Mouse (Mus musculus) CH12.LX (cell line): ENCODE results near the gene Sgsm2. TPM values are rescaled to one million over a fixed set of nuclear protein-coding genes. Genes with fewer than 3 reads are reported as not detected.

Experiments
- DNase-seq: peaks from one replicate; pipeline ENCODE4 v3.0.0-alpha.2; 2013; ENCODE audit errors: extremely low read depth
- H3K27ac ChIP-seq: 2 replicates; pipeline ENCODE4 v1.5.1; 2012; ENCODE audit warnings: low read depth, mild to moderate bottlenecking, control low read depth, moderate library complexity; ENCODE audit not compliant: insufficient read depth
- H3K27me3 ChIP-seq: replicated peaks from 2 replicates; pipeline ENCODE3; 2012; ENCODE audit warnings: inconsistent platforms
- H3K36me3 ChIP-seq, 2 experiments: replicated peaks in 1 of 2; 2 replicates each; pipeline versions ENCODE3 to v1.6.1; 2012; ENCODE audit warnings: inconsistent platforms in 1 of 2, low read length in 1 of 2, mild to moderate bottlenecking in 1 of 2, mixed read lengths in 1 of 2, moderate library complexity in 1 of 2; ENCODE audit not compliant: control insufficient read depth in 1 of 2, insufficient read depth in 1 of 2
- H3K4me1 ChIP-seq, 2 experiments: 2 replicates each; pipeline ENCODE4 v1.6.1; 2012; ENCODE audit warnings: inconsistent platforms in 1 of 2, moderate library complexity in 1 of 2; ENCODE audit not compliant: insufficient read depth in 2 of 2, control insufficient read depth in 1 of 2
- H3K4me2 ChIP-seq: 2 replicates; pipeline ENCODE4 v1.6.1; 2012; ENCODE audit warnings: low read depth, mild to moderate bottlenecking, control low read depth; ENCODE audit not compliant: poor library complexity, insufficient read depth, severe bottlenecking
- H3K4me3 ChIP-seq, 3 experiments: fragments of 150-350 bp in 1 of 3; sonication (generic) in 1 of 3; replicated peaks in 1 of 3; 2 replicates each; pipeline versions ENCODE3 to v1.5.1; 2011 to 2012; ENCODE audit warnings: low read depth in 2 of 3, low read length in 2 of 3, mild to moderate bottlenecking in 2 of 3, moderate library complexity in 2 of 3, control low read depth in 1 of 3, improper control_type of control experiment in 1 of 3, inconsistent platforms in 1 of 3, mixed read lengths in 1 of 3; ENCODE audit not compliant: poor library complexity in 1 of 3
- H3K79me2 ChIP-seq: replicated peaks from 2 replicates; pipeline ENCODE4 v1.6.1; 2012; ENCODE audit warnings: mild to moderate bottlenecking, moderate library complexity; ENCODE audit not compliant: control insufficient read depth, poor library complexity, insufficient read depth, severe bottlenecking; ENCODE audit errors: extremely low read depth
- H3K9ac ChIP-seq: 2 replicates; pipeline ENCODE4 v1.6.1; 2012; ENCODE audit warnings: low read depth, mild to moderate bottlenecking, control low read depth, moderate library complexity; ENCODE audit not compliant: insufficient read depth
- H3K9me3 ChIP-seq: replicated peaks from 2 replicates; pipeline ENCODE3; 2012; ENCODE audit warnings: low read length, inconsistent platforms, mixed read lengths
- CHD1 ChIP-seq: IDR thresholded peaks from 2 replicates; pipeline ENCODE4 v1.6.1; 2012; ENCODE audit warnings: low read depth, low read length, improper control_type of control experiment, inconsistent platforms
- CHD2 ChIP-seq: IDR thresholded peaks from 2 replicates; pipeline ENCODE4 v1.6.1; 2011; ENCODE audit warnings: low read length, improper control_type of control experiment
- CTCF ChIP-seq, 2 experiments: IDR thresholded peaks in 1 of 2; conservative IDR thresholded peaks in 1 of 2; 2 replicates each; pipeline ENCODE4 v1.5.1; 2011 to 2012; ENCODE audit warnings: low read depth in 2 of 2, low read length in 2 of 2, improper control_type of control experiment in 1 of 2, inconsistent platforms in 1 of 2, mild to moderate bottlenecking in 1 of 2, moderate library complexity in 1 of 2
- EP300 ChIP-seq: IDR thresholded peaks from 2 replicates; pipeline ENCODE4 v1.6.1; 2011; ENCODE audit warnings: low read length, improper control_type of control experiment
- ETS1 ChIP-seq: conservative IDR thresholded peaks from 2 replicates; pipeline ENCODE4 v1.6.1; 2012; ENCODE audit warnings: low read depth, mild to moderate bottlenecking, inconsistent platforms, low read length, improper control_type of control experiment, moderate library complexity
- GABPA ChIP-seq: IDR thresholded peaks from 2 replicates; pipeline ENCODE4 v1.6.1; 2012; ENCODE audit warnings: low read depth, low read length, improper control_type of control experiment, inconsistent platforms; ENCODE audit not compliant: insufficient replicate concordance
- IRF4 ChIP-seq: IDR thresholded peaks from 2 replicates; pipeline ENCODE4 v1.6.1; 2014; ENCODE audit warnings: low read depth, mild to moderate bottlenecking, inconsistent platforms, low read length, improper control_type of control experiment
- JUN ChIP-seq: IDR thresholded peaks from 2 replicates; pipeline ENCODE4 v1.6.1; 2011; ENCODE audit warnings: low read depth, mild to moderate bottlenecking, low read length, improper control_type of control experiment, moderate library complexity; ENCODE audit not compliant: insufficient read depth
- JUND ChIP-seq: conservative IDR thresholded peaks from 2 replicates; pipeline ENCODE4 v1.6.1; 2011; ENCODE audit warnings: low read depth, low read length, improper control_type of control experiment
- MAX ChIP-seq: IDR thresholded peaks from 2 replicates; pipeline ENCODE4 v1.6.1; 2011; ENCODE audit warnings: low read length, improper control_type of control experiment
- MEF2A ChIP-seq: IDR thresholded peaks from 2 replicates; pipeline ENCODE4 v1.6.1; 2014; ENCODE audit warnings: low read depth, mild to moderate bottlenecking, inconsistent platforms, low read length, improper control_type of control experiment, borderline replicate concordance
- MXI1 ChIP-seq: IDR thresholded peaks from 2 replicates; pipeline ENCODE4 v1.6.1; 2011; ENCODE audit warnings: mild to moderate bottlenecking, low read depth, low read length, improper control_type of control experiment
- MYC ChIP-seq: IDR thresholded peaks from 2 replicates; pipeline ENCODE4 v1.6.1; 2011; ENCODE audit warnings: low read depth, mild to moderate bottlenecking, improper control_type of control experiment, low read length
- NELFE ChIP-seq: IDR thresholded peaks from 2 replicates; pipeline ENCODE4 v1.6.1; 2011; ENCODE audit warnings: low read depth, low read length, improper control_type of control experiment
- NRF1 ChIP-seq: IDR thresholded peaks from 2 replicates; pipeline ENCODE4 v1.6.1; 2014; ENCODE audit warnings: low read depth, mild to moderate bottlenecking, inconsistent platforms, low read length, improper control_type of control experiment, moderate library complexity
- PAX5 ChIP-seq: IDR thresholded peaks from 2 replicates; pipeline ENCODE4 v1.6.1; 2012; ENCODE audit warnings: low read length, inconsistent platforms, mixed read lengths
- POLR2AphosphoS2 ChIP-seq: IDR thresholded peaks from 2 replicates; pipeline ENCODE4 v1.6.1; 2011; ENCODE audit warnings: low read depth, low read length, improper control_type of control experiment
- TBP ChIP-seq: conservative IDR thresholded peaks from 2 replicates; pipeline ENCODE4 v1.6.1; 2011; ENCODE audit warnings: low read depth, low read length, improper control_type of control experiment
- TCF12 ChIP-seq: IDR thresholded peaks from 2 replicates; pipeline ENCODE4 v1.6.1; 2014; ENCODE audit warnings: low read depth, mild to moderate bottlenecking, inconsistent platforms, low read length, improper control_type of control experiment
- ZKSCAN1 ChIP-seq: IDR thresholded peaks from 2 replicates; pipeline ENCODE4 v1.6.1; 2012; ENCODE audit warnings: low read depth, inconsistent platforms, low read length, improper control_type of control experiment, borderline replicate concordance
- dilution Hi-C: fragments of 300-500 bp; cut with MboI; formaldehyde crosslinking; loops from 2 replicates; pipeline ENCODE4 v1.14.3; 2020; ENCODE audit warnings: low sequenced_read_pairs; ENCODE audit not compliant: extremely low pct_unique_long_range_greater_than_20kb, extremely low pct_ligation_motif_present
- in situ Hi-C: fragments of 300-500 bp; cut with MboI; formaldehyde crosslinking; loops from 3 replicates; pipeline ENCODE4 v1.14.3; 2019; ENCODE audit warnings: low sequenced_read_pairs, low pct_ligation_motif_present, low pct_unique_long_range_greater_than_20kb, mixed read lengths
- polyA plus RNA-seq: library from polyadenylated mRNA; unstranded; fragments of >175 nt; gene quantifications from 2 replicates; pipeline ENCODE4 v1.2.1, GENCODE M21; 2012; ENCODE audit warnings: low read depth; ENCODE audit not compliant: insufficient read length
- total RNA-seq, 2 experiments: library from RNA; depleted of rRNA; stranded (reverse); fragments of 300-350 nt in 1 of 2; fragments of >200 nt in 1 of 2; gene quantifications; 2 replicates each; pipeline ENCODE4 v1.2.3; 2012 to 2014

Gene Sgsm2
- total and polyA plus RNA-seq, 3 experiments, result 0.75 to 3.8 (median 3.1) TPM

- TF ChIP-seq MXI1 (no peak), MEF2A (no peak), TBP (no peak), POLR2AphosphoS2 (no peak), PAX5 (no peak), EP300 (no peak), NELFE (no peak), CTCF (conservative IDR thresholded peaks at IDR 0.05 in 1 of 2, IDR thresholded peaks at IDR 0.05 in 1 of 2; ENCODE audit: low read depth in 2 of 2, low read length in 2 of 2) (no peak)
- TF ChIP-seq, all 38 proteins: peak for 0
- no peak overlapping the region for H3K27ac ChIP-seq
- DNase-seq, result no peak
- H3K9ac ChIP-seq, result peak overlapping the region; percentile 98; the same call in 1 of the 2 replicates
- peaks cover 47% of the 10 kb centered on the region for H3K79me2 ChIP-seq
- no peaks in the 10 kb centered on the region for H3K9me3 ChIP-seq
- H3K27me3 ChIP-seq, result no peaks in the 10 kb centered on the region
- H3K4me3 ChIP-seq, result peak overlapping the region in 2 of 3 experiments; percentile 93 to 95
- H3K4me2 ChIP-seq, result peak overlapping the region; percentile 99; the same call in 1 of the 2 replicates
- H3K36me3 ChIP-seq, result peaks cover 12 to 37% of the 10 kb centered on the region in 2 experiments
- dilution Hi-C loops, result no loop called here
- in situ Hi-C loops, result no loop called here
- peaks cover 0 to 24% of the 10 kb centered on the region in 2 experiments; a peak in 2 of 4 replicates for H3K4me1 ChIP-seq
These were observed 30.4 kb upstream of the Sgsm2 start for GRCm38 (mm10) chr11:74927236-74927725.

- Histone ChIP-seq H3K79me2 (peaks cover 47% of the 10 kb centered on the region), H3K4me3 (peak overlapping the region; percentile 78 to 95 (median 93))
- TF ChIP-seq TCF12 (no peak), ETS1 (peak; percentile 41), EP300 (peak; percentile 70), TBP (0 out of 2 replicates have a peak, but pooled peaks have one; percentile 32), CHD1 (no peak; the same call in 1 of the 2 replicates), MAX (no peak), JUN (peak; percentile 94), GABPA (no peak), MYC (no peak), MXI1 (no peak), JUND (peak; percentile 97), NELFE (no peak; the same call in 1 of the 2 replicates), PAX5 (no peak), NRF1 (no peak), MEF2A (no peak; the same call in 1 of the 2 replicates), IRF4 (0 out of 2 replicates have a peak, but pooled peaks have one; percentile 48), CHD2 (no peak; the same call in 1 of the 2 replicates), ZKSCAN1 (no peak)
- TF ChIP-seq, all 38 proteins: peak for 6
- Histone ChIP-seq H3K36me3 (peaks cover 11 to 36% of the 10 kb centered on the region in 2 experiments), H3K4me1 (peaks cover 0 to 24% of the 10 kb centered on the region in 2 experiments; a peak in 2 of 4 replicates), H3K27ac (peak overlapping the region; percentile 96), H3K4me2 (peak overlapping the region; percentile 99), H3K27me3 (no peaks in the 10 kb centered on the region), H3K9me3 (no peaks in the 10 kb centered on the region), H3K9ac (peak overlapping the region; percentile 98)
- DNase-seq, result peak; percentile 77
- in situ Hi-C loops, result no loop called here
- dilution Hi-C loops, result no loop called here
These were observed 29.6 kb upstream of the Sgsm2 start for GRCm38 (mm10) chr11:74926388-74927005.
